Mouse (Mus musculus): Measurements from ENCODE around the gene Ptrh1. TPM values are rescaled to one million over a fixed set of nuclear protein-coding genes. Genes with fewer than 3 reads are reported as not detected.

Ptrh1 gene
- total and polyA plus RNA-seq, 3 experiments: 12.3 to 27.9 TPM; not detected in 1

GRCm38 (mm10) chr2:32751665-32752033 is 23.9 kb upstream of the Ptrh1 start:
- Histone ChIP-seq H3K9me3 (replicated peaks; ENCODE audit: insufficient read depth, low read length) (no peaks in the 10 kb centered on the region), H3K36me3 (ENCODE audit: control insufficient read depth in 1 of 2, insufficient read depth in 2 of 2, low read length in 2 of 2) (peaks cover 0 to under 1% of the 10 kb centered on the region in 2 experiments; a peak in 1 of 4 replicates), H3K9ac (ENCODE audit: control insufficient read depth, low read depth, low read length, poor library complexity, severe bottlenecking) (no peak overlapping the region), H3K79me2 (ENCODE audit: control insufficient read depth, insufficient read depth, low read length, poor library complexity) (no peaks in the 10 kb centered on the region), H3K4me1 (ENCODE audit: control insufficient read depth in 1 of 2, insufficient read depth in 2 of 2, low read length in 2 of 2) (no peaks in the 10 kb centered on the region), H3K4me3 (ENCODE audit: control insufficient read depth in 1 of 2, insufficient read depth in 1 of 2, low read depth in 2 of 2, low read length in 2 of 2) (no peak overlapping the region), H3K27ac (ENCODE audit: control insufficient read depth, low read depth, low read length) (no peak overlapping the region), H3K27me3 (ENCODE audit: control insufficient read depth in 1 of 2, insufficient read depth in 2 of 2, low read length in 2 of 2) (no peaks in the 10 kb centered on the region)
- TF ChIP-seq POLR2AphosphoS5 (IDR thresholded peaks at IDR 0.05; ENCODE audit: borderline replicate concordance, low read depth, low read length) (no peak), ZMIZ1 (IDR thresholded peaks at IDR 0.05; ENCODE audit: low read depth, low read length) (no peak), RCOR1 (IDR thresholded peaks at IDR 0.05; ENCODE audit: low read depth, low read length) (no peak), MYC (IDR thresholded peaks at IDR 0.05; ENCODE audit: low read depth, low read length) (no peak), E2F4 (IDR thresholded peaks at IDR 0.05; ENCODE audit: borderline replicate concordance, low read depth, low read length) (no peak), MAZ (IDR thresholded peaks at IDR 0.05; ENCODE audit: low read depth, low read length) (no peak), EP300 (IDR thresholded peaks at IDR 0.05; ENCODE audit: low read depth in 1 of 2, low read length in 2 of 2) (no peak), MAFK (IDR thresholded peaks at IDR 0.05; ENCODE audit: borderline replicate concordance, low read depth, low read length) (no peak), JUND (IDR thresholded peaks at IDR 0.05; ENCODE audit: low read depth, low read length) (no peak), CTCF (IDR thresholded peaks at IDR 0.05 in 2 of 3, conservative IDR thresholded peaks at IDR 0.05 in 1 of 3; ENCODE audit: control insufficient read depth in 1 of 3, insufficient read depth in 1 of 3, low read depth in 2 of 3, low read length in 3 of 3, poor library complexity in 1 of 3, severe bottlenecking in 1 of 3) (no peak), GABPA (IDR thresholded peaks at IDR 0.05; ENCODE audit: low read depth, low read length) (no peak), UBTF (IDR thresholded peaks at IDR 0.05; ENCODE audit: borderline replicate concordance, insufficient read depth, low read depth, low read length) (no peak), USF1 (IDR thresholded peaks at IDR 0.05; ENCODE audit: low read depth, low read length) (no peak), CHD1 (IDR thresholded peaks at IDR 0.05; ENCODE audit: low read depth, low read length) (no peak), BHLHE40 (IDR thresholded peaks at IDR 0.05; ENCODE audit: borderline replicate concordance, low read depth, low read length) (no peak), ELF1 (IDR thresholded peaks at IDR 0.05; ENCODE audit: low read depth, low read length) (no peak), NELFE (IDR thresholded peaks at IDR 0.05; ENCODE audit: low read depth, low read length) (no peak), TBP (IDR thresholded peaks at IDR 0.05; ENCODE audit: low read depth, low read length) (no peak), MEF2A (IDR thresholded peaks at IDR 0.05; ENCODE audit: extremely low read depth, insufficient replicate concordance, low read depth, low read length, poor library complexity, severe bottlenecking) (no peak)
- no peak for DNase-seq (ENCODE audit: low read depth, low spot score)

- Histone ChIP-seq H3K79me2 (ENCODE audit: control insufficient read depth, insufficient read depth, low read length, poor library complexity) (no peaks in the 10 kb centered on the region; the same call in 1 of the 2 replicates), H3K4me3 (ENCODE audit: control insufficient read depth in 1 of 2, insufficient read depth in 1 of 2, low read depth in 2 of 2, low read length in 2 of 2) (no peak overlapping the region), H3K27ac (ENCODE audit: control insufficient read depth, low read depth, low read length) (no peak overlapping the region), H3K36me3 (ENCODE audit: control insufficient read depth in 1 of 2, insufficient read depth in 2 of 2, low read length in 2 of 2) (peaks cover 0 to 2% of the 10 kb centered on the region in 2 experiments; a peak in 1 of 4 replicates), H3K4me1 (ENCODE audit: control insufficient read depth in 1 of 2, insufficient read depth in 2 of 2, low read length in 2 of 2) (no peaks in the 10 kb centered on the region), H3K9me3 (replicated peaks; ENCODE audit: insufficient read depth, low read length) (no peaks in the 10 kb centered on the region), H3K27me3 (ENCODE audit: control insufficient read depth in 1 of 2, insufficient read depth in 2 of 2, low read length in 2 of 2) (no peaks in the 10 kb centered on the region), H3K9ac (ENCODE audit: control insufficient read depth, low read depth, low read length, poor library complexity, severe bottlenecking) (no peak overlapping the region)
- no peak for DNase-seq (ENCODE audit: low read depth, low spot score)
- TF ChIP-seq ZC3H11A (IDR thresholded peaks at IDR 0.05; ENCODE audit: low read depth, low read length) (no peak), BHLHE40 (IDR thresholded peaks at IDR 0.05; ENCODE audit: borderline replicate concordance, low read depth, low read length) (no peak), ZNF384 (IDR thresholded peaks at IDR 0.05; ENCODE audit: low read depth, low read length) (no peak), MAZ (IDR thresholded peaks at IDR 0.05; ENCODE audit: low read depth, low read length) (no peak), MEF2A (IDR thresholded peaks at IDR 0.05; ENCODE audit: extremely low read depth, insufficient replicate concordance, low read depth, low read length, poor library complexity, severe bottlenecking) (no peak)
These were observed 23.4 kb upstream of the Ptrh1 start for GRCm38 (mm10) chr2:32752181-32752580.

All from MEL (cell line).